Mouse (Mus musculus) thymus, adult 2 months (tissue): ENCODE results near the gene Hoxc4. TPM values are rescaled to one million over a fixed set of nuclear protein-coding genes. Genes with fewer than 3 reads are reported as not detected.
A peak's percentile ranks its signal among the peaks of the same experiment; 100 is the strongest.

Experiments
- DNase-seq: peaks from one replicate; pipeline ENCODE4 v3.0.0; 2021
- H3K27ac ChIP-seq: fragments of 200-500 bp; 2 replicates; pipeline ENCODE4 v1.5.1; 2012; ENCODE audit warnings: low read length, control low read depth; ENCODE audit not compliant: control insufficient read depth, insufficient read depth
- H3K27me3 ChIP-seq: fragments of 200-500 bp; 2 replicates; pipeline ENCODE4 v1.6.1; 2012; ENCODE audit warnings: mild to moderate bottlenecking, low read length, moderate library complexity, mixed read lengths; ENCODE audit not compliant: control insufficient read depth, insufficient read depth
- H3K36me3 ChIP-seq: fragments of 200-500 bp; 2 replicates; pipeline ENCODE4 v1.6.1; 2012; ENCODE audit warnings: mild to moderate bottlenecking, low read length, moderate library complexity; ENCODE audit not compliant: control insufficient read depth, insufficient read depth
- H3K4me1 ChIP-seq: fragments of 200-500 bp; replicated peaks from 2 replicates; pipeline ENCODE4 v1.6.1; 2012; ENCODE audit warnings: low read length; ENCODE audit not compliant: control insufficient read depth, insufficient read depth
- H3K4me3 ChIP-seq: fragments of 200-500 bp; 2 replicates; pipeline ENCODE4 v1.5.1; 2012; ENCODE audit warnings: mild to moderate bottlenecking, low read length, control low read depth, moderate library complexity; ENCODE audit not compliant: control insufficient read depth, insufficient read depth
- CTCF ChIP-seq: fragments of 200-500 bp; IDR thresholded peaks from 2 replicates; pipeline ENCODE4 v1.5.1; 2012; ENCODE audit warnings: mild to moderate bottlenecking, control low read depth, low read length, moderate library complexity, borderline replicate concordance; ENCODE audit not compliant: control insufficient read depth, poor library complexity, insufficient read depth; ENCODE audit errors: extremely low read depth
- POLR2A ChIP-seq: fragments of 200-500 bp; IDR thresholded peaks from 2 replicates; pipeline ENCODE4 v1.6.1; 2012; ENCODE audit warnings: mild to moderate bottlenecking, low read length, control low read depth, moderate library complexity; ENCODE audit not compliant: control insufficient read depth, poor library complexity, insufficient read depth; ENCODE audit errors: extremely low read depth
- WGBS: fragments of 180-500 bp; shearing (Covaris S2); methylation state at CpG from one replicate; pipeline ENCODE4 v1.1.7; 2018; 5-methylcytosine and 5-hydroxymethylcytosine counted together
- polyA plus RNA-seq: library from polyadenylated mRNA; depleted of rRNA; stranded (reverse); fragments of >200 nt; gene quantifications from 2 replicates; pipeline ENCODE4 v1.2.3, GENCODE M21; 2012

Hoxc4 gene
- polyA plus RNA-seq, 1 experiment: 0.22 TPM

DNA sequence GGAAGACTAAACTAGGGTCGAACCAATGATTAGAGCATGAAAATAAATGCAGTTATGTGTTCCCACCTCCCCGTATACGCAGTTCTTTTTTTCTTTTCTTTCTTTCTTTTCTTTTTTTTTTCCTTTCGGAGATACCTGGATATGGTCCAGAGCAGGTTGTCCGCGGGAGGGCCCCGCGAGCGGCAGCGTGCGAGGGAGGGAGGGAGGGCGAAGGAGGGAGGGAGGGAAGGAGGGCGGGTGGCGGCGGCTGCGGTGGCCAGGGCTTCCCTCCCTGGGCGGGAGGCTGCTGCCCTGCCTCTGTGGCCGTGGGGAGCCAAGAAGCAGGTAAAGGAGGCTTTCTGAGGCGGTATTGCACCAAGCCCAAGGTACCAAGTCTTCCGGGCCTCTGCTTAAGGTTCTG lies 42.6 kb upstream of the Hoxc4 start, which contains the start of gene Hoxc9:
Hoxc9 (plus strand) TSS at position 269 of the 400 bp plus-strand sequence.
- Histone ChIP-seq H3K4me1 (no peaks in the 10 kb centered on the region), H3K27ac (no peak within 1 kb of the TSS), H3K4me3 (peak within 1 kb of the TSS; percentile 15; the same call in 1 of the 2 replicates), H3K27me3 (peaks cover 32% of the 10 kb centered on the region), H3K36me3 (no peaks in the 10 kb centered on the region)
- TF ChIP-seq POLR2A: no peak
- TF ChIP-seq CTCF: no peak
- no peak for DNase-seq
- whole genome bisulfite sequencing: 2% methylated on average over 20 of the region's 20 CpGs

DNA sequence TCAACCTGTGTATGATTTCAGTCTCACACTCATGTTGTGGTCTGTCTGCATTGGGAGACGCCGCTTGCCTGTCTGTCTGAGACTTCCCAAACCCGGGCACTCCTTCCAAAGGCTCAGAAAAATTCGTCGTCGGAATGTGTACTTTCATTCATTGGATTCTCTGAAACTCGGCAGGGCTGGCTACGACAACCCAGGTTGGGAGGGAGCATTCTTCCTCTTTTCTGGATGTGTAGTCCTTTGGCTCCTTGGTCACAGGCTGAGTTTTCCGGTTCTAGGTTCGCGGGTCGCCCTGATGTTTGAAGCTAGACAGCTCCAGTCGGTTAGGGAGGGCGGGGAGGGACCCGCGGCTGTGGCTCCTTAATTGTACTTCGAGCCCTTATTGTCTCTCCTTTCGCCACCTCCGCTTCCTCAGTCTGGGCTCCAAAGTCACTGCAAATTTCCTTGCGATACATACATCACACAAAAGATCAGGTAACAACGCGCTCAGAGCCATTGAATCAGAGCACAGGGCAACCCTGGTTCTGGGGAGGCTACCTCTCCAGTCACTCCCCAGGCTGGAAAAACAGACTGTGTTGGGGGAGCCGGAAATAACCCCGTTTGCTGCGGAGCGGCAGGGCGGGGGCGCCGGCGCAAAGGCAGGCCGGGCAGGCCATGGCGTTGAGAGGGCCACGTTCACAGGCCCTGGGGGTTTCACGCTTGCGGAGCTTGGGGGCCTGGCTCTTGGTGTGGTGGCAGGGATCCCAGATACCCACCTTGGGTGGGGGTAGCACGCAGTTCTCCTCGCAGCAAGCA lies 41.9 kb upstream of the Hoxc4 start:
- no peak for TF ChIP-seq CTCF
- no peak for TF ChIP-seq POLR2A
- H3K27me3 ChIP-seq: peaks cover 34% of the 10 kb centered on the region

DNA sequence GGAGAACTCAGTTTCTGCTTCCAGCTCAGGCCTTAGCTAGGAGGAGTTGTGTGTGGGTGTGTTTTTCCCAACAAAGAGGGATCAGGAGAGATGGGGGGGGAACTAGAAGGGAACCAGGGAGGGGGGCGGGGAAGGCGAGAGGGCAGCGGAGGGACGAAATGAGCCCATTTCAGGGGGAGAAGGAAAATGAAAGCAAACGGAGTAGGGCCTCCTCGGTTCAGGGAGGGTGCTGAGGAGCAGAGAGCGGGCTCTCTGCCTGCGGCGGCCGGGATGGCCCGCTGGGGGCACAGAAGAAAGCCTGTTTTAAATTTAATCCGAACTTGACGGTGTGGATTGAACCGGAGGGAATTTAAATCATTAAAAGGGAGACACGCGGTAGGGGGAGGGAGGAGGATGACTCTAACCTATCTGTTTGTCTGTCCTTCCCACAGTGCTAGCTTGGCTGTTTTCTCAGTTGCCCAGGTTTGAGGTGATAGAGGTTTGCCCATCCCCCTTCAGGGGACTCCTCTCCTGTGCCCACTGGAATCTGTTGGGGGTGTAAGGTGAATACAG lies 41.2 kb upstream of the Hoxc4 start:
- Histone ChIP-seq H3K27ac (no peak overlapping the region), H3K4me1 (no peaks in the 10 kb centered on the region), H3K36me3 (no peaks in the 10 kb centered on the region), H3K4me3 (peak overlapping the region; percentile 15; the same call in 1 of the 2 replicates), H3K27me3 (peaks cover 37% of the 10 kb centered on the region)
- DNase-seq: no peak
- 16% methylated on average over 16 of the region's 16 CpGs for WGBS
- no peak for TF ChIP-seq CTCF
- TF ChIP-seq POLR2A: no peak

More for the DNA sequence above, 41.9 kb upstream of the Hoxc4 start:
- 3% methylated on average over 37 of the region's 37 CpGs for WGBS
- no peak overlapping the region for H3K27ac ChIP-seq
- no peak for DNase-seq
- H3K36me3 ChIP-seq: no peaks in the 10 kb centered on the region
- H3K4me3 ChIP-seq: peak overlapping the region; percentile 15; the same call in 1 of the 2 replicates
- H3K4me1 ChIP-seq: no peaks in the 10 kb centered on the region

DNA sequence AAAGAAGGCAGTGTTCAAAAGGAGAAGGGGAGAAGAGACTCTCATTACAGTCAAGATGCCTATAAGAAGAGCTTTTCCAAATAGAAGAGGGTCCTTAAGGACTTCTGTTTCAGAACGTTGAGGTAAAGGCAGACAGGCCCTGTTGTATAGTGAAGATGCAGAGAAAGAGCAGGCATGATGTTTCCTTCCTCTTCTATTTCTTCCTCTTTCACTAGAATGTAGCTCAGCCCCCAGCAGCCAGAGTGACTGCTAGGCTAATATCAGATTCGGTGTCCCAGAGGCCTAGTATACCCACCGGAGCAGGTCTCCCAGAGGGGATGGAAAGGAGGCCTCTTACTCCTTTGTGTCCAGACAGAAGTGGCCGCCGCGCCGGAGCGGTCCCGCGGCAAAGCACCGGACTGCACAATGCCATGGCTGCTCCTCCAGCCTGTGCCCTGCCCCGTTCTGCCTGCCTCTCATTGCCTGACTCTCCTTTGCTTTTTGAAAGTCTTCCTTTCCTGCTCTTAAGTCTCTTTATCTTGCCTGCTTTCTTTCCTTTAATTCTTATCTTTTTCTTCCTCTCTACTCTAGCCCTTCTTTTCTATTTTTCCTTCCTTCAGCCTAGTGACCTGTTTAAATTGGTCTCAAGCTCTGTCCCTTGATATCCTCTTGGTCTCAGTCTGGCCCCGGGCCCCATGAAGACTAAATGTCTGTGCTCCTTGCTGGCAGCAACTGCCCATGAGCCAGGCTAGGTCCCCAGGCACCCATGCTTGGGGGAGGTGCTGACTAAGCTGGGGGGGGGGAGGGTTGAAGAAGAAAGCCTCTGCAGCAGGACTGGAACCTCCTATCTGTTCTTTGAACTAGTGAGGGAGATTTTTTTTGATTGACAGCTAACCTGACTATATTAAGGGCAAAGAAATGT lies 39.9 kb upstream of the Hoxc4 start:
- Histone ChIP-seq H3K27ac (no peak overlapping the region), H3K4me1 (no peaks in the 10 kb centered on the region), H3K27me3 (peaks cover 38% of the 10 kb centered on the region), H3K36me3 (no peaks in the 10 kb centered on the region), H3K4me3 (no peak overlapping the region)
- WGBS: 11% methylated on average over 13 of the region's 13 CpGs
- DNase-seq: no peak
- no peak for TF ChIP-seq CTCF
- TF ChIP-seq POLR2A: no peak

DNA sequence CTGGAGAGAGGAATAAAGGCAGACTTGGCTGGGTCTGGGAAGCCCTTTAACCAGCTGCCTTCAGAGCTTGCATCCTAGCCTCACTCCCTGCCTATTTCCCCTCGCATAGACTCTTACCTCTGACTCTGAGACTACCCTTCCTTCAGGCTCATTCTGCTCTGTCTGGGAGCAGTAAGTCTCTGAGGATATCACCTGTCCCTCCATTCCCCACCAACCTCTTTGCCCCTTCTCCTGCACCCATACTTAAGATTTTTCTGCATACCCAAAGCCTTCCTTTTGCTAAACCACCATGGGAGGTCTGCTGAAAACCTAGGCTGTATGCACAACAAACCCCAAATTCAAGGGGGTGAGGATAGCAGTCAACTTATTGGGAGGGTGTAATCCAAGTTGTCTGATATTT lies 38.8 kb upstream of the Hoxc4 start:
- Histone ChIP-seq H3K4me1 (no peaks in the 10 kb centered on the region), H3K27me3 (peaks cover 37% of the 10 kb centered on the region), H3K4me3 (no peak overlapping the region), H3K36me3 (no peaks in the 10 kb centered on the region), H3K27ac (no peak overlapping the region)
- DNase-seq: no peak
- 25% methylated on average over 1 of the region's 1 CpGs for WGBS
- TF ChIP-seq POLR2A: no peak
- TF ChIP-seq CTCF: no peak

DNA sequence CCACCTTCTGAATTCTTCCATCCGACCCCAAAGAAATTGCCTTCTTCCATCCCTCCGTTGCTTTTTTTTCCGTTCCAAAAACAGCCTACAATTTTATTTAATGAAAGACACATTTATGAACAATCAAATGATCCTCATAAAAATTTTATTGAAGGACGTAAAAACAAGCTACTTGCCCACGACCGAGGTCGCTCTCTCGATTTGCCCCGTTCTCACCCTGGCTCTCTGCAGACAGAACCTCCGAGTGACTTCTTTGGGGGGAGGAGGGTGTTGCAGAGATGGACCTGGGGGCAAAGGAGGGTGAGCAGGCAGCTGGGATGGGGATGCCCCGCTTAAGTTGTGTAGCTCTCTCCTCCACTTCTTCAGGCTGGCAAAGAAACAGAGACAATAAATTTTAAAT lies 38.4 kb upstream of the Hoxc4 start:
- Histone ChIP-seq H3K27me3 (peaks cover 36% of the 10 kb centered on the region), H3K4me3 (no peak overlapping the region), H3K27ac (no peak overlapping the region), H3K36me3 (no peaks in the 10 kb centered on the region), H3K4me1 (no peaks in the 10 kb centered on the region)
- WGBS: 23% methylated on average over 11 of the region's 11 CpGs
- DNase-seq: no peak
- TF ChIP-seq CTCF (no peak), POLR2A (no peak)
